Mouse (Mus musculus): Measurements from ENCODE around the gene Kazn. TPM values are rescaled to one million over a fixed set of nuclear protein-coding genes. Genes with fewer than 3 reads are reported as not detected.

The Kazn gene
- total RNA-seq, 1 experiment, result 14.0 TPM

DNA sequence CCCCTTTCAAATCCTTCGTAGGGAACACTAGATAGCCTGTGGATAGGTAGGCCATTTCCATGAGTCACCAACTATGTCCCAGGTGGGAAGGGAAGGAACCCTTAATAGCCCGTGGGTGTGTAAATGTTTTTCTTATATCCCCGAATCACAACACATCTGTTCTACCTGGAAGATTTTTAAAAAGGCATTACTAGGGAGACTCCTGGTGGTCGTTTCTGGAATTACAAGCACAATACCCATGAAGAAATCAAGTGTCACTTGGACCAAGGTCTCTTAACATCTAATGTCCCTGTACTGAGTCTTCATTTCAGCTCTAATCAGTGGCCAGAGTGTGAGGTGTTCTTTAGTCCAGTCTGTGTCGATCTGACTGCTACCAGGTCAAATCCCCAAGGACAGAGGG lies 95.1 kb downstream of the Kazn start:
- no peak overlapping the region for H3K4me3 ChIP-seq (ENCODE audit: insufficient read depth in 1 of 2, low read depth in 1 of 2, low read length in 2 of 2, poor library complexity in 1 of 2, severe bottlenecking in 1 of 2)
- H3K36me3 ChIP-seq (ENCODE audit: control insufficient read depth, insufficient read depth, low read length, poor library complexity, severe bottlenecking), result peaks cover 24% of the 10 kb centered on the region
- H3K4me1 ChIP-seq (ENCODE audit: control insufficient read depth in 2 of 2, insufficient read depth in 2 of 2, low read length in 2 of 2, poor library complexity in 1 of 2), result peaks cover 2 to 8% of the 10 kb centered on the region in 2 experiments; a peak in 3 of 4 replicates
- no peaks in the 10 kb centered on the region for H3K9me3 ChIP-seq (ENCODE audit: control insufficient read depth, insufficient read depth, low read depth, low read length)
- no peak overlapping the region for H3K9ac ChIP-seq (ENCODE audit: insufficient read depth, low read depth, low read length, poor library complexity, severe bottlenecking)
- peak; percentile 62 for DNase-seq (ENCODE audit: low read depth, low spot score)
- TF ChIP-seq CHD2 (IDR thresholded peaks at IDR 0.05; ENCODE audit: low read depth, low read length) (no peak), MAFK (IDR thresholded peaks at IDR 0.05; ENCODE audit: insufficient read depth, low read depth, low read length) (no peak), HCFC1 (IDR thresholded peaks at IDR 0.05; ENCODE audit: borderline replicate concordance, insufficient read depth, low read length) (no peak), ZNF384 (IDR thresholded peaks at IDR 0.05; ENCODE audit: low read depth, low read length) (no peak), ZC3H11A (IDR thresholded peaks at IDR 0.05; ENCODE audit: borderline replicate concordance, low read depth, low read length) (no peak)
- no peak overlapping the region for H3K27ac ChIP-seq (ENCODE audit: insufficient read depth, low read depth, low read length, poor library complexity, severe bottlenecking)
- in situ Hi-C loops (cut with MboI; ENCODE audit: low sequenced_read_pairs in 2 of 2, unreplicated experiment in 2 of 2), result no loop called here

DNA sequence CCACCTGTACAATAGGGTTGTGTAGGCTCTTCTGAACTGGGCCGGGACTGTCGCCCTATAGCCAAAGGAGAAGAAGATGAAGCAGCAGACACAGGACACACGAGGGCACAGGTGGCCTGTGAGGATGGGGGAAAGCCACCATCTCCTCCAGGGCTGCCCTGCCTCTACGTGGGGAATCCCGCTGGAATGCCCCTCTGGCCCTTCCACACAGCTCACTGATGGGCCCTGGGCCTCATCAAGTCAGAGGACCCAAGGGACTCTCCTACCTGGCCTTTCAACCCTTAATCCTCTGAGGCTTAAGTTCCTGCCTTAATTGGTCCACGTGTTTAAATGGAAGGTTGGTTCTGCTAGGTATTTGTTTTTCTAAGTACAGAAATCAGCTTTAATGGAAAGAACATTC lies 95.9 kb downstream of the Kazn start:
- peaks cover 4 to 12% of the 10 kb centered on the region in 2 experiments for H3K4me1 ChIP-seq (ENCODE audit: control insufficient read depth in 2 of 2, insufficient read depth in 2 of 2, low read length in 2 of 2, poor library complexity in 1 of 2)
- H3K9me3 ChIP-seq (ENCODE audit: control insufficient read depth, insufficient read depth, low read depth, low read length), result no peaks in the 10 kb centered on the region
- no peak overlapping the region for H3K9ac ChIP-seq (ENCODE audit: insufficient read depth, low read depth, low read length, poor library complexity, severe bottlenecking)
- H3K4me3 ChIP-seq (ENCODE audit: insufficient read depth in 1 of 2, low read depth in 1 of 2, low read length in 2 of 2, poor library complexity in 1 of 2, severe bottlenecking in 1 of 2), result no peak overlapping the region
- no peak overlapping the region for H3K27ac ChIP-seq (ENCODE audit: insufficient read depth, low read depth, low read length, poor library complexity, severe bottlenecking)
- no peak for DNase-seq (ENCODE audit: low read depth, low spot score)
- in situ Hi-C loops (cut with MboI; ENCODE audit: low sequenced_read_pairs in 2 of 2, unreplicated experiment in 2 of 2), result no loop called here
- H3K36me3 ChIP-seq (ENCODE audit: control insufficient read depth, insufficient read depth, low read length, poor library complexity, severe bottlenecking), result peaks cover 20% of the 10 kb centered on the region
- TF ChIP-seq MAFK (IDR thresholded peaks at IDR 0.05; ENCODE audit: insufficient read depth, low read depth, low read length) (no peak), ZNF384 (IDR thresholded peaks at IDR 0.05; ENCODE audit: low read depth, low read length) (no peak), CHD2 (IDR thresholded peaks at IDR 0.05; ENCODE audit: low read depth, low read length) (no peak), ZC3H11A (IDR thresholded peaks at IDR 0.05; ENCODE audit: borderline replicate concordance, low read depth, low read length) (no peak), HCFC1 (IDR thresholded peaks at IDR 0.05; ENCODE audit: borderline replicate concordance, insufficient read depth, low read length) (no peak)

DNA sequence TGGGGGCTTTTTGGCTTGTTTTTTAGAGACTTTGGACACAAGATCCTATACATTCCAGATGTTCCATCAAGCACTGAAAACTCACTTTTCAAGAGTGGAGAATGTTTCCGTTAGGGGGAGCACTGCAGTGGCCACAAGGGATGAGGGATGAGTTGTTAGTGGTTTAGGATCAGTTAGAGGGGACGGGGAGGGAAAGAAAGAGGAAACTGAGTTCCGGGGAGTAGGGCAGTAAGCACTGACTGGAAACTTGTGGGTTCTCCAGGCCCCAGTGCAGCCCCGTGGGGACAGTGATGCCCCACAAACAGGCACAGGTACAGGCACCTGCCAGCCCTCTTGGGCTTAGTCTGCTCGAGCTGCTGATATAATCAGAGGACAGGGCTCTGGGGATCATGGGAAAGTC lies 99.5 kb downstream of the Kazn start:
- DNase-seq (ENCODE audit: low read depth, low spot score), result no peak
- no peak overlapping the region for H3K9ac ChIP-seq (ENCODE audit: insufficient read depth, low read depth, low read length, poor library complexity, severe bottlenecking)
- H3K9me3 ChIP-seq (ENCODE audit: control insufficient read depth, insufficient read depth, low read depth, low read length), result no peaks in the 10 kb centered on the region
- no peak overlapping the region for H3K27ac ChIP-seq (ENCODE audit: insufficient read depth, low read depth, low read length, poor library complexity, severe bottlenecking)
- peaks cover 10% of the 10 kb centered on the region; the same call in 1 of the 2 replicates for H3K36me3 ChIP-seq (ENCODE audit: control insufficient read depth, insufficient read depth, low read length, poor library complexity, severe bottlenecking)
- in situ Hi-C loops (cut with MboI; ENCODE audit: low sequenced_read_pairs in 2 of 2, unreplicated experiment in 2 of 2), result no loop called here
- H3K4me1 ChIP-seq (ENCODE audit: control insufficient read depth in 2 of 2, insufficient read depth in 2 of 2, low read length in 2 of 2, poor library complexity in 1 of 2), result peaks cover 6 to 25% of the 10 kb centered on the region in 2 experiments
- TF ChIP-seq CHD2 (IDR thresholded peaks at IDR 0.05; ENCODE audit: low read depth, low read length), result no peak
- TF ChIP-seq ZC3H11A (IDR thresholded peaks at IDR 0.05; ENCODE audit: borderline replicate concordance, low read depth, low read length), result no peak
- no peak for TF ChIP-seq HCFC1 (IDR thresholded peaks at IDR 0.05; ENCODE audit: borderline replicate concordance, insufficient read depth, low read length)
- TF ChIP-seq ZNF384 (IDR thresholded peaks at IDR 0.05; ENCODE audit: low read depth, low read length), result no peak
- no peak for TF ChIP-seq MAFK (IDR thresholded peaks at IDR 0.05; ENCODE audit: insufficient read depth, low read depth, low read length)
- no peak overlapping the region for H3K4me3 ChIP-seq (ENCODE audit: insufficient read depth in 1 of 2, low read depth in 1 of 2, low read length in 2 of 2, poor library complexity in 1 of 2, severe bottlenecking in 1 of 2)

DNA sequence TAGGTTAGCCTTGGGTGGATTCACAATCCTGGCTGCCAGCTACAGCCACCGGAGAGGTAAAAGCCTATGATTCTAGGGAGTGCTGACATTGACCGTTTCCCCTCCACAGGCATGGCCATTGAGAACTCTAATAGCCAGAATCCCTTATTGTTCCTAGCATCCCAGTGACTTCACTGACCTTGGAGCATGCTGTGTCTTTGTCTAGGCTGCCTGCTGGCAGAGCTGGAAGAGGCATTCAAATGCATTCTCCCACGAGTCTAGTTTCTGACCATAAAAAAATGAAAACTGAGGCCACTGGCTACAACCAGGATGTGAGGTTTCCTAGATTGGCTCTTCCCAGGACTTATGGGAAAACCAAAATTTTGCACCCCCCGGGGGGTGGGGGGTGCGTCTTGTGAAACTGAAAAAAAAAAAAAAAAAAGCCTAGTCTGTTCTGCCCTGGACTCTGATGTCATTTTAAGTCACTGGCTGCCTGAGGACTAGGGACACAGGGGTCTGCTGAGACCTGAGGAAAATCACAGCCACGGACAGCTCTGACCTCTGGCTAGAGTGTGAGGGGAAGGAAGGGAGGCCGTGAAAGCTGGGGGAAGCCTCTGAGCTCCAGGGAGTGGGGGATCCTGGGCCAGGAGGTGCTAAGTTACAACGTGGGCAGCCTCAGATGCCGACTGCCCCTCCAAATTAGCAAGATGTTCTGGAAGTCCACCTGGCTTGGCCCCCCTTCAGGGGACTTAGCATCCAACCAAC lies 100.7 kb downstream of the Kazn start:
- Histone ChIP-seq H3K36me3 (ENCODE audit: control insufficient read depth, insufficient read depth, low read length, poor library complexity, severe bottlenecking) (peaks cover 10% of the 10 kb centered on the region; the same call in 1 of the 2 replicates), H3K9me3 (ENCODE audit: control insufficient read depth, insufficient read depth, low read depth, low read length) (no peaks in the 10 kb centered on the region), H3K27ac (ENCODE audit: insufficient read depth, low read depth, low read length, poor library complexity, severe bottlenecking) (peak overlapping the region; percentile 86), H3K9ac (ENCODE audit: insufficient read depth, low read depth, low read length, poor library complexity, severe bottlenecking) (no peak overlapping the region), H3K4me3 (ENCODE audit: insufficient read depth in 1 of 2, low read depth in 1 of 2, low read length in 2 of 2, poor library complexity in 1 of 2, severe bottlenecking in 1 of 2) (no peak overlapping the region), H3K4me1 (ENCODE audit: control insufficient read depth in 2 of 2, insufficient read depth in 2 of 2, low read length in 2 of 2, poor library complexity in 1 of 2) (peaks cover 6 to 25% of the 10 kb centered on the region in 2 experiments)
- in situ Hi-C loops (cut with MboI; ENCODE audit: low sequenced_read_pairs in 2 of 2, unreplicated experiment in 2 of 2), result no loop called here
- DNase-seq (ENCODE audit: low read depth, low spot score), result peak; percentile 86
- TF ChIP-seq MAFK (IDR thresholded peaks at IDR 0.05; ENCODE audit: insufficient read depth, low read depth, low read length) (peak; percentile 59; the same call in 1 of the 2 replicates), ZC3H11A (IDR thresholded peaks at IDR 0.05; ENCODE audit: borderline replicate concordance, low read depth, low read length) (no peak), CHD2 (IDR thresholded peaks at IDR 0.05; ENCODE audit: low read depth, low read length) (no peak), HCFC1 (IDR thresholded peaks at IDR 0.05; ENCODE audit: borderline replicate concordance, insufficient read depth, low read length) (no peak), ZNF384 (IDR thresholded peaks at IDR 0.05; ENCODE audit: low read depth, low read length) (peak; percentile 94)

Measured in ES-E14 (cell line).